Mouse (Mus musculus) fibroblast of lung, adult 2 months (primary cell): Measurements from ENCODE around the gene Palm2.

Experiments
- DNase-seq: peaks from one replicate; pipeline ENCODE4 v3.0.0-alpha.2; 2011; ENCODE audit warnings: low read depth

The Palm2 gene

GRCm38 (mm10) chr4:57672541-57672940 is 238.5 kb downstream of the Palm2 start:
- no peak for DNase-seq

DNA sequence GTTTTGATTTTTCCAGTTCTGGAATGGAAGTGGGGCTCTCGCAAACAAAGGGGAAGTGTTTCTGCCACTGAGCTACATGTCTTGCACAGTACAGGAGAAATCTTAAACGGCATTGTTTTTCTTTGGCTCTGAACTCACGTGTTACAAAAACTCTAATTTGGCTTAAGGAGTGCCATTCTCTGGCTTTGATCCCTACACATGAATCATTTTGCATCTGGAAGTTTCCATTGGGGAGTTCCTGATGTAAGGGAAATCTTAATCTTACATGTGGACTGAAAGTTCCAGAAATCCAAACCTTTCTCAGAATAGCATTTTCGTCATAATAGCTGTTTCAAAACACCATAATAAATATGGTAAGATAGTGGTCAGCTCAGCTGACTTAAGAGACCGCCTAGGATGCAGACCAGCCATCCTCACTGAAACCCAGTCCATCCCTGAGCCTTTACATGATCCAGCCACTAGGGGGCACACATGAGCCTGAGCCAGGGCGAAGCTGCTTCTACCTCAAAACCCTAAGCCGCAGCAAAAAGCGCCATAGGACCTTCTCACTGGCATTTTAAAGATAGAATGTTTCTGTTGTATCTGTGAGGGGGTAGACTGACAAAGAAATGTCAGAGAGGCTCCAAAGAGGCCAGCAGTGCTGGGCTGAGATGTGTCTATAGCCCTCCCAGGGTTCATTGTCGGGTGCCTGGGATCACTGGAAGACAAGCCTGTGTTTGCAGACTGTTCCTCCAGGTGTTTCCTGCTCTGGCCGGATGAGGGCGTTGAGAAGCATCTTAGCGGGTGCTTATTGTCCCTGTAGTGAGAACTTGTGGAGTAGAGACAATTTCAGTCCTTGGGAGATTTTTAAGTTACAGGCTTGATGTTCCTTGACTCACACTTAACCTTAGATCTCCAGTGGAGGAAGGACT is 239.2 kb downstream of the Palm2 start:
- DNase-seq, result peak; percentile 88

DNA sequence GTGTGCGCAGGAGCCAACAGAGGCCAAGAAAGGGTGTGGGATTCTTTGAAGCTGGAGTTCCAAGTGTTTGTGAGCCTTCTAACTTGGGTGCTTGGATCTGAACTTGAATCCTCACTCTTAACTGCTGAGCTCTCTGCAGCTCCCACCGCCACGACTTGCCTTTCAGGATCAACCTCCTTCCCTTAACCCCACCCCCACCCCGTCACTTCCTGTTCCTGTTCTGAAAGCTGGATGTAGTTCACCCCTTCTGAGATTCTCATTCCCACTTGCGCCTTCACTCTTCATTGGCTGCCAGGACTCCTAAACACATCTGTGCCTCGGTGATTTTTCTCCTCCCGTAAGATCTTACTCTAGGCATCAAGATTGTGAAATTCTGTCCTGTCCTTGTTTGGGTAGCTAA is 240.3 kb downstream of the Palm2 start:
- no peak for DNase-seq

GRCm38 (mm10) chr4:57675387-57675786 is 241.3 kb downstream of the Palm2 start:
- DNase-seq, result no peak

DNA sequence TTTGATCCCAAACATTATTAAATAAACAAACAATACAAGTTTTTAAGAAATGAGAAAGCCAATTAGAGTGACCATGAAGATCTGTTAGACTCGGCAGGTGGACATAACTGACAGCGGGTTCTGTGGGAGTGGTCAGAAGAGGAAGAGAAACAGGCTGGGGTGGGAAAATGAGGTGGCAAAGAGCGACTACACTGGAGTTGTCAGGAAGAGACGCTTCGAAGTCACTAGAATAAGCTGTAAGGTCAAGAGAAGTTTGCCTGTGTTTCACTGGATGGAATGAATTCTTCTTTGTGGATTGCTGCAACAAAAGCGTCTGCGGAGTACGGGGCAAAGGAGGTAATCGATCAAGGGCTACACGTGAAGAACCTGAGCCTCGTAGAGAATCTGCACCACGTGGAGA is 243.9 kb downstream of the Palm2 start:
- no peak for DNase-seq

DNA sequence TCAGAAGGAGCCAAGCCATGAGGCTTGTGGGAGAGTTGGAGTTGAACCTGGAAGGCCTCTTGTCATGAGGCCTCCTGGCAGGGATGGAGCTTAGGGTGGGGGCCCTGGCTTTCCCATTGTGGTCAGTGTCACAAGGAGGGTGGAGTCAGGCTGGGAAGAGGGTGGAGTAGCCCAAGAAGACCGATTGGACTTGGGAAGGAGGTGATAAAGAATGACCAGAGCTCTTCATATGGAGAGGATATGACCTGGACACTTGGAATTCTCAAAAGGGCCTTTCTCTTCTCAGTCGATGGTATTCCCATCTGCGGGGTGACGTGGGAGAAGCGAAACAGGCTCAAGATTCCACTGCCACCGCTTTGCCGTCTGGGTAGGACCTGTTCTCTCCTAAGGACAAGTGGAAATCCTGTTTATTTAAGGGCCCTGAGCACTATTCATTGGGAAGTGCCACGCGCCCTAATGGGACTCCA is 245.0 kb downstream of the Palm2 start:
- no peak for DNase-seq

DNA sequence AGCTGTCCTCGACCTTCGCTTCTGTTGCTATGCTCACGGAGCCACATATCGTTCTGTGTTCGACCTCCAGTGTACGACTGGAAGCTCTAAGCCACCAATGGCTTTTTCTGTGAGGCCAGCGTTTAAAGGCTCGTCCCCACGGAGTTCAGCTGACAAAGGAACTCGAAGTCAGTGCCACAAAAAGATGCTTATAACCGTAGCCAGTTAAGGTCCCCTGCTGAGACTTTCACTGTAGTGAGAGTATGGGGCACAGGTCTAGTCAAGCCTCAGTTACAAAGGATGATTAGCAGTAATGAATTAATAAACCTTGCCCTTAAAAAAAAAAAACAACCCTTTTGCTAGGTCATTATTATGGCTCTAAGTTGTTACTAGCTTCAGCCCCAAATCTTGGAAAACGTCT is 246.1 kb downstream of the Palm2 start:
- DNase-seq, result no peak

DNA sequence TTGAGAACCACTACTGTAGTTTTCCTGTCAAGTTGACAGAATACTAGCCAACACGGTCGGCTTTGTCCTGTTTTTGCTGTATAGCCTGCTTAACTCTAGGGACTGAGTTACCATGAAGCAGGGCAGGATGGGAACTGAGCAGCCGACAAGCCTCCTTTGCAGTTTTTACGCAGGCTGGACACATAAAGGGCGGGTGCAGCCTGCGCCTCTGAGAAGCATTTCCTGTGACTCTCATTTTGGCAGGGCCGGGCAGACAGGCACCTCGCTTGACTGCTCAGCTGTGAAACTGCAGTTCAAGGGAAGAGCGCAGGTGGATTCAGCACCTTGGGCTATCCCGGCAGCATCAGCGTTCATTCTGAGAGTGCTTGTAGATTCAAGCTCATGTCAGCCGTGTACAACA is 247.5 kb downstream of the Palm2 start:
- DNase-seq, result no peak

- DNase-seq, result no peak
Measured at GRCm38 (mm10) chr4:57682341-57682740, 248.3 kb downstream of the Palm2 start.

DNA sequence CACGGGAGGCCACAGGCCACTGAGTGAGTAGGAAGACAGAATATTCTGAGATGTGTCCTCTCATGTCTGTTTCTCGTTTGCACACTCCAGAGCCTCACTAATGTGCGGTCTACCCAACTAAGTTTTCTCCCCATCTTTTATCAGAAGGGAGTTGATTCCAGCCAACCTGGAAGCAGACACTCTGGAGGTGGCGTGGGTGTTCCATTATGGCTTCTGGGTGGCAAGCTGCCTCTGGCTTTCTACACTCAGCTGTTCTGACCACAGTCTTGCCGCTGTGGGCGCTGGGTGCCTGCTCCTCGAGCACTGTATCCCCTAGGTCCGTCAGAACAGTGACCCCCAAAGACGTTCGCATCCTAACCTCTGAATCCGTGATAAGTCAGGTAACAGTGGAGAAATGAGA is 248.9 kb downstream of the Palm2 start:
- no peak for DNase-seq

DNA sequence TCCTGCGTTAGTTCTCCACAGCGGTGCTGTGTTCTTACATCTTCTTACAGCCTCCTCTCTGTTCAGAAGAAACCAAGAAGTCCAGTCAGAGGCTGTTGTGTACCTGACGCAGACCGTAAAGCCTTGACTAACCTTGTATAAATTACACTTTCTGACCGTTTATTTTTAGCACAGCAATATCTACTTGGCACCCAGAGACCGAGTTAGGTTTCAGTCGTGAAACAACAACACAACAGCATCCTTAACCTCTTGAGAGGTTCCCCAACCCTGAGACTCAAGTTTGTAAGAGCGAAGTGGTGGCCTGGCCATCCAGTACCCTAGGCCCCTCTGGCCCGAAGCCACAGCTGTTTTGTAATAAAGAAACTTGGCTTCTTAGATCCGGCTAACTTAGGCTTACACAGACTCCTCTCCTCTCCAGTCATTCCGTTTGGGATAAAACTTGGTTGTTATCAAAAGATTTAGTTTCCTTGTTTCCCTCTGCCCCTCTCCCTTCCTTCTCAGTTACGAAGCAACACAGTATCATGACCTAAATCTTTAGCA is 250.7 kb downstream of the Palm2 start:
- no peak for DNase-seq

DNA sequence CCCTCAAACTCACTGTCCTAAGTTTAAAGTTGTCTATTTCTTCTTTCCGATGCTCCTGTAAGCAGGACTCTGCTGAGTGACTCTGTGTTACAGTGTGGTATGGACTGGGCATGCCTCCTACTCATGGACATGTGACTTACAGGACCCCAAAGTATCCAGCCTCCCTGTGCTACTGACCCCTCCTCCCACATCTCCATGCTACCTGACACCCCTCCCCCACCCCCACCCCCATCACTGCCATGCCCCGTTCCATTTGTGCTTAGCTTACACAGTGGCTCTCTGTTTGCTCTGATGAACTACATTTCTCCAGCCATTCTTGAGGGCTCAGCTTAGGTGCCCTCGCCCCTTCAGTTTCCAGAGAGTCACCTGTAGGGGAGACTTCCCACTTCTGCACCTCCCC is 252.7 kb downstream of the Palm2 start:
- DNase-seq, result no peak

- DNase-seq, result no peak
Measured at GRCm38 (mm10) chr4:57687583-57687982, 253.5 kb downstream of the Palm2 start.

DNA sequence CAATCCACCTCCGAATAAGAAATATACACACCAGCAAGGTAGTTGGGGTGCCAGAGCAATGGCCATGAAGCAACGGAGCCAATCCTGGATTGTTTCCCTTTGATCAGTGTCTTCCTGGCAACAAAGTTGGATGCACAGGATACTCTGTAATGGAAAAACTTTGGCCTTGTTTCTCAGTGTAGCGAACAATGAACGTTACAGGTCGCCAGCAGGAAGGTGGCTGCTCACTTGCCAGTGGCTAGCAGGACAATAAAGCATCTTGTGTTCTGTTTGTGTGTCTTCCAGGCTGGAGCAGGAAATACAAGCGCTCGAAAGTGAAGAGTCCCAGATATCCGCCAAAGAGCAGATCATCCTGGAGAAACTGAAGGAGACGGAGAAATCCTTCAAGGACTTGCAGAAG is 254.1 kb downstream of the Palm2 start:
- DNase-seq, result no peak

GRCm38 (mm10) chr4:57690001-57690400 is 256.0 kb downstream of the Palm2 start:
- no peak for DNase-seq

DNA sequence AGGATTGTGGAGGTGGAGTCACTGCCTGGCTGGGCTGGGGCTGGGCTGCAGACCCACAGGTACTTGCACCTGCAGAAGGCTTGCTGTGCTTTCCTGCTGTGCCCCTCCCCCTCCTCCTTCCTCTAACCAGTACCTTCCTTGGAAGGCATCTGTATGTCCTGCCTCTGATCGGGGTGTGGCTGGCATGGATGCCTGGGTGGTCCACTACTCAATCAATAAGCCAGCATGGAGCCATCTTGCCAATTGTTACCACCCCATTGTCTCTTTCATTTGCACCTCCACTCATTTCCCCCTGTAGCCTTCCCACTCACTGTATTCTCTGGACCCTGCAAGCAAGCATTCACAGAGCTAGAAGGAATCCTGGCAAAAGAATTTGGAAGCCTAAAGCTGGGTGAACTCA is 256.8 kb downstream of the Palm2 start:
- DNase-seq, result no peak

- no peak for DNase-seq
Measured at GRCm38 (mm10) chr4:57694356-57695136, 260.5 kb downstream of the Palm2 start.

DNA sequence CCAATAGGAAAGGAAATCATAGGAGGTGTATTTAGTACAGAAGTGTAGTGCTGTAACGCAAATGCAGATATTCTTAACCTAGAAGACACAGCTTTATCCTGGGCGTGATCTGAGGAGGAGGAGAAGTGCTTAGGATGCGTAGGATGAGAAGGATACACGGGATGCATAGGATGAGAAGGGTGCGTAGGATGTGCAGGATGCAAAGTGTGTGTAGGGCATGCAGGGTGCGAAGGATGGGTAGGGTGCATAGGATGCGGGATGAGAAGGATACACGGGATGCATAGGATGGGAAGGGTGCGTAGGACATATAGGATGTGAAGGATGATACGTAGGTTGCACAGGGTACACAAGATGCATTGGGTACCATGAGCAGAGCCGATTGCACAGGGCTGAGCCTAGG is 262.9 kb downstream of the Palm2 start:
- DNase-seq, result no peak

- no peak for DNase-seq
Measured at GRCm38 (mm10) chr4:57697918-57698611, 264.0 kb downstream of the Palm2 start.

DNA sequence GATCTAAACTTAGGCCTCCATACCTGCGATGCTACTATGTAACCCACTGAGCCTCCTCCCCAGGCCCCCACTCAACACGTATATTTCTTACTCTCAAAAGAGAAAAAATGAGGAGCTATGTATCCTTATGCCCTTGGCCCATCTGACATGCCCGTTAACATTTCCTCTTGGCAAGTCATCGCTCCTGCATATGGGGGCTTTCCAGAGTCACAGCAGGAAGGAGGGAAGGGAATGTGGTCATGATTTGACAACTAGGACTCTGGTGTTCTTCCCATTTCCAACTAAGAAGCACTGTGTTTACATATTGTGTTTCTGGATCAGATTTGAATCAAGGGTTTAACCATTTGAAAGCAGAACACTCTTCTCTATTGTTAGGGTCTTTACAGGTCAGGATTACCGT is 267.5 kb downstream of the Palm2 start:
- no peak for DNase-seq

DNA sequence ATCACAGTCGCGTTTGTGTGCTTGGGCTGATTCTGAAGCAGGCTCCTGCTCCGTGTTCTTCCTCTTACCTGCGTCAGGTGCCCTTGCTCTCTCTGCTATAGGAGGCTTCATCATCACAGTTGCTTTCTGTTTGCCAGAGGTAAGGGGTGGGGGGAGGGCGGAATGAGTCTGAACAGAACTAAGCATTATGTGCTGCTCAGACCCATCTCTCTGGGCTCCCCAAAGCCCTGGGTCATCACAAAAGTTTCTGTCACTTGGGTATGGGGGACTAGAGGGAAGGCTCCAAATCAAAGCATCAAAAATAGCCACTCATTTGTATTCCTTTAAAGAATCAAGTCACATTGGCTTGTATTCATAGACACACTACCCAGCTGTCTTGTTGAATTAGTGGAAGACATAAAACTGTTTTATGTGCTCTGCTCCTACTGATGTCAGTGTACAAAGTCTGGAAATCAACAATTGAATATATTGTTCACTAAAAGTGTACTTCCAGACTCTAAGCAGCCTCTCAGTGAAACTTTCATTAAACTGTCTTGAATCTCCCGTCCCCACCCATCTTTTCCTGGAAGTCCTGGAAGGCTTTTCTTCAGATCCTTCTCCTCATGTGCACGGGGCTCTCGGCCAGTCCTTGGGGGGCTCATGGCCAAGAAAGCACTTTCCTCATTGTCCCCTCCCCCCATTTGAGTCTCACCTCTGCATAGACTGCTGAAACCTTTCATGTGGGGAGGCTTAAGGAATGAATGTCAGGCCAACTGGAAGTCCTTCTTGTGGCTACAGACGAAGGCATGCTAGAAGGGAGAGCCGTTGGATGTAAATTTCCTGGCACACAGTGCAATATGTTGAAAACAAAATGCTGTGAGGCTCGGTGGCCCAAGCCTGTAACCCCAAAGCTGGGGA is 269.8 kb downstream of the Palm2 start:
- DNase-seq, result no peak
